Mouse (Mus musculus): ENCODE data around the gene Pfdn6.

DNA sequence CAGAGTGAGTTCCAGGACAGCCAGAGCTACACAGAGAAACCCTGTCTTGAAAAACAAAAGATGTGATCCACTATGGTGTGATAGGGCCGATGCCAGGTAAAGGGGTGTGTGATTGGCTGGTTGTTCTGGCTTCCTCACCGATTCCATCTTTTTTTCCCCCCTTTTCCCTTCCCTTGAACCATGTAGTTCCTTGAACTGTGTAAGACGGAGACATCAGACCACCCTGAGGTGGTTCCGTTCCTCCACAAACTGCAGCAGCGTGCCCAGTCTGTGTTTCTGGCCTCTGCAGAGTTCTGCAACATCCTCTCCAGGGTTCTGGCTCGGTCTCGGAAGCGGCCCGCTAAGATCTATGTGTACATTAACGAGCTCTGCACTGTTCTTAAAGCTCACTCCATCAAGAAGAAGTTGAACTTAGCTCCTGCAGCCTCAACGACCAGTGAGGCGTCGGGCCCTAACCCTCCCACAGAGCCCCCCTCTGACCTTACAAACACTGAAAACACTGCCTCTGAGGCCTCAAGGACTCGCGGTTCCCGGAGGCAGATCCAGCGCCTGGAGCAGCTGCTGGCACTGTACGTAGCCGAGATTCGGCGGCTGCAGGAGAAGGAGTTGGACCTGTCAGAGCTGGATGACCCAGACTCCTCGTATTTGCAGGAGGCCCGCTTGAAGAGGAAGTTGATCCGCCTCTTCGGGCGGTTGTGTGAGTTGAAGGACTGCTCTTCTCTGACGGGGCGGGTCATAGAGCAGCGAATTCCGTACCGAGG is 28.9 kb downstream of the Pfdn6 start:
- no peak for TF ChIP-seq EP300 (optimal IDR thresholded peaks at IDR 0.05)
- no peak for TF ChIP-seq CTCF (IDR thresholded peaks at IDR 0.05; ENCODE audit: low read depth)

Measured in stomach, postnatal 0 days (tissue).